ENCODE assay signal across 18 mouse cellular contexts in genomic region chr14:99190153-99190790, GRCm38 (mm10).
DNase-seq lines count a peak whose midpoint lies in the region; ATAC-seq and TF ChIP-seq lines count a peak whose summit lies in the region.
"Had no signal": no experiment of that assay in that cellular context is flagged by ENCODE, and none has a peak within 500 bp of the region (broad histone marks: within the 10 kb centered on the region; RNA-seq: fewer than 3 reads in every experiment).

No protein-coding gene starts in this region.

- TF ChIP-seq CTCF in stomach, postnatal 0 days (IDR thresholded peaks at IDR 0.05; ENCODE audit: low read depth): no peak

- H3K4me1 ChIP-seq in stomach, embryonic 15.5 days: no peaks in the 10 kb centered on the region
- no peaks in the 10 kb centered on the region for H3K4me1 ChIP-seq in stomach, postnatal 0 days (replicated peaks; ENCODE audit: control insufficient read depth, insufficient read depth)
- 0 out of 2 replicates have a peak, but pooled peaks cover 2% of the 10 kb centered on the region for H3K4me1 ChIP-seq in heart, embryonic 16.5 days (ENCODE audit: control insufficient read depth, insufficient read depth, low read length)
- H3K4me1 ChIP-seq: hindbrain, embryonic 12.5 days; lung, embryonic 15.5 days; midbrain, embryonic 15.5 days; neural tube, embryonic 12.5 days had no signal

- H3K27me3 ChIP-seq in stomach, embryonic 15.5 days (replicated peaks): no peaks in the 10 kb centered on the region
- H3K27me3 ChIP-seq in stomach, postnatal 0 days (ENCODE audit: control insufficient read depth, insufficient read depth, low read length): no peaks in the 10 kb centered on the region
- no peaks in the 10 kb centered on the region for H3K27me3 ChIP-seq in heart, embryonic 16.5 days (ENCODE audit: control insufficient read depth, insufficient read depth, low read length)
- H3K27me3 ChIP-seq: hindbrain, embryonic 12.5 days; lung, embryonic 15.5 days; midbrain, embryonic 15.5 days; neural tube, embryonic 12.5 days had no signal

- no peak overlapping the region for H3K4me3 ChIP-seq in stomach, embryonic 15.5 days (replicated peaks)
- no peak overlapping the region for H3K4me3 ChIP-seq in stomach, postnatal 0 days (ENCODE audit: low read depth, low read length)
- H3K4me3 ChIP-seq in heart, embryonic 16.5 days (ENCODE audit: low read length): no peak overlapping the region
- H3K4me3 ChIP-seq: hindbrain, embryonic 12.5 days; lung, embryonic 15.5 days; midbrain, embryonic 15.5 days; neural tube, embryonic 12.5 days had no signal

- 84% methylated on average over 5 of the region's 5 CpGs for WGBS in stomach, embryonic 15.5 days
- 73% methylated on average over 5 of the region's 5 CpGs for WGBS in stomach, postnatal 0 days
- 76% methylated on average over 5 of the region's 5 CpGs for WGBS in heart, embryonic 16.5 days

- no peak overlapping the region for H3K27ac ChIP-seq in stomach, embryonic 15.5 days
- no peak overlapping the region for H3K27ac ChIP-seq in stomach, postnatal 0 days (replicated peaks)
- peak overlapping the region; percentile 67; the same call in 1 of the 2 replicates for H3K27ac ChIP-seq in heart, embryonic 16.5 days (ENCODE audit: low read length)
- H3K27ac ChIP-seq: hindbrain, embryonic 12.5 days; lung, embryonic 15.5 days; midbrain, embryonic 15.5 days; neural tube, embryonic 12.5 days had no signal

- 0 out of 2 replicates have a peak, but pooled peaks have one; percentile 7 for ATAC-seq in stomach, embryonic 15.5 days (ENCODE audit: insufficient read depth, low FRiP score, low read depth)
- no peak for ATAC-seq in stomach, postnatal 0 days (ENCODE audit: low FRiP score, low TSS enrichment)
- ATAC-seq in heart, embryonic 16.5 days (replicated peaks; ENCODE audit: extremely low read depth, insufficient read depth, low FRiP score): peak; percentile 85
- ATAC-seq: intestine, postnatal 0 days; midbrain, embryonic 15.5 days had no signal

- H3K9me3 ChIP-seq in stomach, embryonic 15.5 days: no peaks in the 10 kb centered on the region
- H3K9me3 ChIP-seq in stomach, postnatal 0 days (ENCODE audit: control insufficient read depth, low read length): no peaks in the 10 kb centered on the region
- H3K9me3 ChIP-seq in heart, embryonic 16.5 days (replicated peaks; ENCODE audit: control insufficient read depth, low read length): no peaks in the 10 kb centered on the region
- H3K9me3 ChIP-seq: hindbrain, embryonic 12.5 days; lung, embryonic 15.5 days; midbrain, embryonic 15.5 days; neural tube, embryonic 12.5 days had no signal

- peak; percentile 75 for DNase-seq in gastrocnemius, adult 18-20 months (ENCODE audit: low spot score)
- no peak for DNase-seq in gastrocnemius, postnatal 4 days (ENCODE audit: low spot score in 2 of 2)
- DNase-seq in stomach, postnatal 0 days (ENCODE audit: low spot score): no peak
- DNase-seq in right cerebral cortex, postnatal 4 days: no peak
- DNase-seq in left cerebral cortex, adult 11 months (ENCODE audit: low spot score): no peak
- no peak for DNase-seq in yolk sac, embryonic 10.5 days (ENCODE audit: low spot score)
- DNase-seq: adrenal gland, postnatal 25 days; kidney, postnatal 10 days; layer of hippocampus, adult 9-11 months; liver; thymus, adult 2 months had no signal

- H3K9ac ChIP-seq in stomach, embryonic 15.5 days: no peak overlapping the region
- H3K9ac ChIP-seq in stomach, postnatal 0 days (ENCODE audit: low read length): no peak overlapping the region
- no peak overlapping the region for H3K9ac ChIP-seq in heart, embryonic 16.5 days (ENCODE audit: low read length)
- H3K9ac ChIP-seq: hindbrain, embryonic 12.5 days; lung, embryonic 15.5 days; midbrain, embryonic 15.5 days; neural tube, embryonic 12.5 days had no signal

- H3K4me2 ChIP-seq in stomach, embryonic 15.5 days: no peak overlapping the region
- H3K4me2 ChIP-seq in stomach, postnatal 0 days (replicated peaks; ENCODE audit: low read depth): no peak overlapping the region
- H3K4me2 ChIP-seq in heart, embryonic 16.5 days (ENCODE audit: low read depth, low read length): no peak overlapping the region
- H3K4me2 ChIP-seq: hindbrain, embryonic 12.5 days; lung, embryonic 15.5 days; midbrain, embryonic 15.5 days; neural tube, embryonic 12.5 days had no signal

- no peak for TF ChIP-seq EP300 in stomach, postnatal 0 days (optimal IDR thresholded peaks at IDR 0.05)

- no peaks in the 10 kb centered on the region for H3K36me3 ChIP-seq in stomach, embryonic 15.5 days
- no peaks in the 10 kb centered on the region for H3K36me3 ChIP-seq in stomach, postnatal 0 days (ENCODE audit: control insufficient read depth, insufficient read depth, low read length)
- H3K36me3 ChIP-seq in heart, embryonic 16.5 days (ENCODE audit: control insufficient read depth, insufficient read depth): peaks cover 9% of the 10 kb centered on the region; the same call in 1 of the 2 replicates
- H3K36me3 ChIP-seq: hindbrain, embryonic 12.5 days; lung, embryonic 15.5 days; midbrain, embryonic 15.5 days; neural tube, embryonic 12.5 days had no signal
